In genomic region chr14:59819215-59820114, GRCm38 (mm10) we compare ENCODE assay signal across 23 mouse cellular contexts.
DNase-seq lines count a peak whose midpoint lies in the region; ATAC-seq and TF ChIP-seq lines count a peak whose summit lies in the region.
"Had no signal": no experiment of that assay in that cellular context is flagged by ENCODE, and none has a peak within 500 bp of the region (broad histone marks: within the 10 kb centered on the region; RNA-seq: fewer than 3 reads in every experiment).

No protein-coding gene starts in this region.

- no peak for TF ChIP-seq POLR2A in kidney, adult 2 months (IDR thresholded peaks at IDR 0.05; ENCODE audit: low read depth, low read length)

- peaks cover 9% of the 10 kb centered on the region for H3K4me1 ChIP-seq in hindbrain, embryonic 12.5 days
- H3K4me1 ChIP-seq in hindbrain, embryonic 10.5 days (replicated peaks) = no peaks in the 10 kb centered on the region
- peaks cover 7% of the 10 kb centered on the region for H3K4me1 ChIP-seq in forebrain, embryonic 16.5 days (replicated peaks; ENCODE audit: control insufficient read depth, insufficient read depth, low read length)
- H3K4me1 ChIP-seq in midbrain, embryonic 15.5 days = peaks cover 11% of the 10 kb centered on the region
- no peaks in the 10 kb centered on the region for H3K4me1 ChIP-seq in kidney, adult 2 months (ENCODE audit: control insufficient read depth, insufficient read depth, low read length)

- H3K27me3 ChIP-seq in hindbrain, embryonic 12.5 days = no peaks in the 10 kb centered on the region
- H3K27me3 ChIP-seq in hindbrain, embryonic 10.5 days (ENCODE audit: insufficient read depth, poor library complexity, severe bottlenecking) = no peaks in the 10 kb centered on the region
- H3K27me3 ChIP-seq in forebrain, embryonic 16.5 days (replicated peaks; ENCODE audit: control insufficient read depth, insufficient read depth, low read length) = peaks cover 8% of the 10 kb centered on the region
- H3K27me3 ChIP-seq in midbrain, embryonic 15.5 days (replicated peaks) = no peaks in the 10 kb centered on the region
- no peaks in the 10 kb centered on the region for H3K27me3 ChIP-seq in kidney, adult 2 months (replicated peaks; ENCODE audit: control insufficient read depth, insufficient read depth, low read length)

- ATAC-seq in hindbrain, embryonic 12.5 days (ENCODE audit: low FRiP score) = peak; percentile 56
- ATAC-seq in forebrain, embryonic 16.5 days = peak; percentile 90
- ATAC-seq in midbrain, embryonic 15.5 days (replicated peaks) = peak; percentile 70
- ATAC-seq: inflammation-experienced regulatory T-cells, adult 6 months; Patski had no signal

- no peaks in the 10 kb centered on the region for H3K9me3 ChIP-seq in hindbrain, embryonic 12.5 days (replicated peaks)
- peaks cover 5% of the 10 kb centered on the region; the same call in 1 of the 2 replicates for H3K9me3 ChIP-seq in hindbrain, embryonic 10.5 days
- no peaks in the 10 kb centered on the region for H3K9me3 ChIP-seq in forebrain, embryonic 16.5 days (ENCODE audit: control insufficient read depth, low read length)
- no peaks in the 10 kb centered on the region; the same call in 1 of the 2 replicates for H3K9me3 ChIP-seq in midbrain, embryonic 15.5 days

- intact Hi-C loops in left cerebral cortex, postnatal 4 days (cut with DNase I) = no loop called here

- H3K27ac ChIP-seq in hindbrain, embryonic 12.5 days = no peak overlapping the region; the same call in 1 of the 2 replicates
- no peak overlapping the region for H3K27ac ChIP-seq in hindbrain, embryonic 10.5 days
- no peak overlapping the region for H3K27ac ChIP-seq in forebrain, embryonic 16.5 days (ENCODE audit: low read length)
- peak overlapping the region; percentile 73 for H3K27ac ChIP-seq in midbrain, embryonic 15.5 days
- no peak overlapping the region for H3K27ac ChIP-seq in kidney, adult 2 months (ENCODE audit: insufficient read depth, low read depth, low read length)
- H3K27ac ChIP-seq: embryonic facial prominence, embryonic 10.5 days; heart, embryonic 13.5 days had no signal

- no peak overlapping the region for H3K9ac ChIP-seq in hindbrain, embryonic 12.5 days
- H3K9ac ChIP-seq in forebrain, embryonic 16.5 days (replicated peaks; ENCODE audit: low read depth, low read length) = no peak overlapping the region
- no peak overlapping the region for H3K9ac ChIP-seq in midbrain, embryonic 15.5 days
- H3K9ac ChIP-seq: heart, embryonic 13.5 days had no signal

- no peaks in the 10 kb centered on the region for H3K36me3 ChIP-seq in hindbrain, embryonic 12.5 days
- H3K36me3 ChIP-seq in hindbrain, embryonic 10.5 days = no peaks in the 10 kb centered on the region
- no peaks in the 10 kb centered on the region for H3K36me3 ChIP-seq in forebrain, embryonic 16.5 days (ENCODE audit: control insufficient read depth, insufficient read depth)
- no peaks in the 10 kb centered on the region for H3K36me3 ChIP-seq in midbrain, embryonic 15.5 days (replicated peaks)
- H3K36me3 ChIP-seq in kidney, adult 2 months (ENCODE audit: control insufficient read depth, insufficient read depth, low read length) = no peaks in the 10 kb centered on the region
- H3K36me3 ChIP-seq: embryonic facial prominence, embryonic 10.5 days; heart, embryonic 13.5 days had no signal

- WGBS in hindbrain, embryonic 12.5 days = 62% methylated on average over 5 of the region's 5 CpGs
- 77% methylated on average over 5 of the region's 5 CpGs for WGBS in hindbrain, embryonic 10.5 days
- 12% methylated on average over 5 of the region's 5 CpGs for WGBS in forebrain, embryonic 16.5 days
- WGBS in midbrain, embryonic 15.5 days = 54% methylated on average over 5 of the region's 5 CpGs
- 64% methylated on average over 5 of the region's 5 CpGs for WGBS in kidney, adult 2 months

- no peak overlapping the region for H3K4me3 ChIP-seq in hindbrain, embryonic 12.5 days
- H3K4me3 ChIP-seq in hindbrain, embryonic 10.5 days = no peak overlapping the region
- H3K4me3 ChIP-seq in forebrain, embryonic 16.5 days (replicated peaks; ENCODE audit: low read length) = no peak overlapping the region
- no peak overlapping the region for H3K4me3 ChIP-seq in midbrain, embryonic 15.5 days
- H3K4me3 ChIP-seq in kidney, adult 2 months (ENCODE audit: insufficient read depth, low read depth, low read length) = no peak overlapping the region
- H3K4me3 ChIP-seq: embryonic facial prominence, embryonic 10.5 days; heart, embryonic 13.5 days had no signal

- no peak for DNase-seq in hindbrain, embryonic 10.5 days (ENCODE audit: low spot score)
- DNase-seq in MN1 (ENCODE audit: low spot score) = peak; percentile 29
- DNase-seq in kidney, adult 2 months = no peak
- no peak for DNase-seq in thymus, adult 18-20 months
- no peak for DNase-seq in left cerebral cortex, postnatal 4 days
- DNase-seq: adrenal gland, postnatal 36 days; cerebellum, adult 11 months; gastrocnemius, postnatal 14 days; heart, adult 18-20 months; heart, postnatal 14 days; kidney, adult 18-20 months; kidney, postnatal 10 days; lung, postnatal 4 days; right cerebral cortex, postnatal 25 days; spleen, adult 18-20 months; thymus, postnatal 36 days had no signal

- no peak for TF ChIP-seq CTCF in kidney, adult 2 months (conservative IDR thresholded peaks at IDR 0.05; ENCODE audit: insufficient read depth, insufficient read length, low read depth, low read length)

- H3K4me2 ChIP-seq in hindbrain, embryonic 12.5 days (replicated peaks) = no peak overlapping the region
- no peak overlapping the region for H3K4me2 ChIP-seq in forebrain, embryonic 16.5 days (ENCODE audit: low read length)
- no peak overlapping the region for H3K4me2 ChIP-seq in midbrain, embryonic 15.5 days
- H3K4me2 ChIP-seq: heart, embryonic 13.5 days had no signal
